Mouse (Mus musculus) MEL (cell line): Measurements from ENCODE around the gene Zfp296. TPM values are rescaled to one million over a fixed set of nuclear protein-coding genes. Genes with fewer than 3 reads are reported as not detected.

Experiments
- DNase-seq: peaks from one replicate; pipeline ENCODE4 v3.0.0; 2011; ENCODE audit warnings: low read depth, low spot score
- H3K27ac ChIP-seq: 2 replicates; pipeline ENCODE4 v1.5.1; 2012; ENCODE audit warnings: low read depth, mild to moderate bottlenecking, control low read depth, low read length, moderate library complexity; ENCODE audit not compliant: control insufficient read depth
- H3K27me3 ChIP-seq, 2 experiments: fragments of 150-350 bp in 1 of 2; sonication (generic) in 1 of 2; 2 replicates each; pipeline ENCODE4 v1.6.1; 2012; ENCODE audit warnings: low read length in 2 of 2, mild to moderate bottlenecking in 2 of 2, improper control_type of control experiment in 1 of 2, moderate library complexity in 1 of 2; ENCODE audit not compliant: insufficient read depth in 2 of 2, control insufficient read depth in 1 of 2
- H3K36me3 ChIP-seq, 2 experiments: 2 replicates each; pipeline ENCODE4 v1.6.1; 2012 to 2014; ENCODE audit warnings: low read length in 2 of 2, improper control_type of control experiment in 1 of 2, inconsistent platforms in 1 of 2, mild to moderate bottlenecking in 1 of 2; ENCODE audit not compliant: insufficient read depth in 2 of 2, control insufficient read depth in 1 of 2
- H3K4me1 ChIP-seq, 2 experiments: fragments of 150-350 bp in 1 of 2; sonication (generic) in 1 of 2; 2 replicates each; pipeline ENCODE4 v1.6.1; 2012; ENCODE audit warnings: low read length in 2 of 2, improper control_type of control experiment in 1 of 2, mild to moderate bottlenecking in 1 of 2; ENCODE audit not compliant: insufficient read depth in 2 of 2, control insufficient read depth in 1 of 2
- H3K4me3 ChIP-seq, 2 experiments: fragments of 150-350 bp in 1 of 2; sonication (generic) in 1 of 2; 2 replicates each; pipeline ENCODE4 v1.5.1; 2012; ENCODE audit warnings: low read depth in 2 of 2, low read length in 2 of 2, mild to moderate bottlenecking in 2 of 2, moderate library complexity in 2 of 2, control low read depth in 1 of 2, improper control_type of control experiment in 1 of 2; ENCODE audit not compliant: control insufficient read depth in 1 of 2, insufficient read depth in 1 of 2
- H3K79me2 ChIP-seq: 2 replicates; pipeline ENCODE4 v1.6.1; 2012; ENCODE audit warnings: mild to moderate bottlenecking, low read length, moderate library complexity; ENCODE audit not compliant: control insufficient read depth, poor library complexity, insufficient read depth
- H3K9ac ChIP-seq: 2 replicates; pipeline ENCODE4 v1.6.1; 2012; ENCODE audit warnings: low read depth, mild to moderate bottlenecking, control low read depth, low read length, moderate library complexity; ENCODE audit not compliant: control insufficient read depth, poor library complexity, severe bottlenecking
- H3K9me3 ChIP-seq: fragments of 150-350 bp; sonication (generic); replicated peaks from 2 replicates; pipeline ENCODE4 v1.6.1; 2012; ENCODE audit warnings: mild to moderate bottlenecking, low read length, improper control_type of control experiment, moderate library complexity; ENCODE audit not compliant: insufficient read depth
- ELF1 ChIP-seq: IDR thresholded peaks from 2 replicates; pipeline ENCODE4 v1.6.1; 2014; ENCODE audit warnings: low read depth, mild to moderate bottlenecking, inconsistent platforms, low read length, improper control_type of control experiment, moderate library complexity
- EP300 ChIP-seq, 2 experiments: IDR thresholded peaks; 2 replicates each; pipeline ENCODE4 v1.6.1; 2011; ENCODE audit warnings: improper control_type of control experiment in 2 of 2, low read length in 2 of 2, low read depth in 1 of 2, mild to moderate bottlenecking in 1 of 2
- ETS1 ChIP-seq: IDR thresholded peaks from 2 replicates; pipeline ENCODE4 v1.6.1; 2012; ENCODE audit warnings: low read depth, mild to moderate bottlenecking, inconsistent platforms, low read length, improper control_type of control experiment, moderate library complexity
- GATA1 ChIP-seq: IDR thresholded peaks from 2 replicates; pipeline ENCODE4 v1.6.1; 2011; ENCODE audit warnings: low read depth, low read length, improper control_type of control experiment
- HCFC1 ChIP-seq: IDR thresholded peaks from 2 replicates; pipeline ENCODE4 v1.6.1; 2012; ENCODE audit warnings: low read depth, mild to moderate bottlenecking, inconsistent platforms, low read length, improper control_type of control experiment, moderate library complexity
- JUND ChIP-seq: IDR thresholded peaks from 2 replicates; pipeline ENCODE4 v1.6.1; 2011; ENCODE audit warnings: low read depth, mild to moderate bottlenecking, improper control_type of control experiment, low read length
- MEF2A ChIP-seq: IDR thresholded peaks from 2 replicates; pipeline ENCODE4 v1.6.1; 2014; ENCODE audit warnings: low read depth, mild to moderate bottlenecking, inconsistent platforms, low read length, improper control_type of control experiment; ENCODE audit not compliant: poor library complexity, insufficient replicate concordance, severe bottlenecking; ENCODE audit errors: extremely low read depth
- MXI1 ChIP-seq: IDR thresholded peaks from 2 replicates; pipeline ENCODE4 v1.6.1; 2011; ENCODE audit warnings: mild to moderate bottlenecking, low read depth, low read length, improper control_type of control experiment
- MYB ChIP-seq: IDR thresholded peaks from 2 replicates; pipeline ENCODE4 v1.6.1; 2011; ENCODE audit warnings: mild to moderate bottlenecking, low read depth, low read length, improper control_type of control experiment
- MYC ChIP-seq: IDR thresholded peaks from 2 replicates; pipeline ENCODE4 v1.6.1; 2011; ENCODE audit warnings: low read depth, mild to moderate bottlenecking, low read length, improper control_type of control experiment, moderate library complexity
- NELFE ChIP-seq: IDR thresholded peaks from 2 replicates; pipeline ENCODE4 v1.6.1; 2011; ENCODE audit warnings: low read depth, low read length, improper control_type of control experiment
- POLR2A ChIP-seq, 2 experiments: IDR thresholded peaks; 2 replicates each; pipeline ENCODE4 v1.6.1; 2011 to 2012; ENCODE audit warnings: low read length in 2 of 2, mild to moderate bottlenecking in 2 of 2, control low read depth in 1 of 2, improper control_type of control experiment in 1 of 2, low read depth in 1 of 2, moderate library complexity in 1 of 2; ENCODE audit not compliant: control insufficient read depth in 1 of 2, insufficient read depth in 1 of 2, poor library complexity in 1 of 2
- POLR2AphosphoS5 ChIP-seq: IDR thresholded peaks from 2 replicates; pipeline ENCODE4 v1.6.1; 2012; ENCODE audit warnings: low read depth, borderline replicate concordance, mild to moderate bottlenecking, inconsistent platforms, low read length, moderate library complexity, mixed read lengths
- RAD21 ChIP-seq: IDR thresholded peaks from 2 replicates; pipeline ENCODE4 v1.6.1; 2011; ENCODE audit warnings: mild to moderate bottlenecking, low read depth, low read length, improper control_type of control experiment
- RCOR1 ChIP-seq: IDR thresholded peaks from 2 replicates; pipeline ENCODE4 v1.6.1; 2012; ENCODE audit warnings: low read depth, mild to moderate bottlenecking, inconsistent platforms, low read length, improper control_type of control experiment
- SMC3 ChIP-seq: IDR thresholded peaks from 2 replicates; pipeline ENCODE4 v1.6.1; 2011; ENCODE audit warnings: low read depth, low read length, improper control_type of control experiment
- TAL1 ChIP-seq: IDR thresholded peaks from 2 replicates; pipeline ENCODE4 v1.6.1; 2012; ENCODE audit warnings: mild to moderate bottlenecking, inconsistent platforms, low read length, moderate library complexity, mixed read lengths
- UBTF ChIP-seq: IDR thresholded peaks from 2 replicates; pipeline ENCODE4 v1.6.1; 2012; ENCODE audit warnings: low read depth, mild to moderate bottlenecking, inconsistent platforms, low read length, improper control_type of control experiment, moderate library complexity, borderline replicate concordance; ENCODE audit not compliant: insufficient read depth
- USF1 ChIP-seq: IDR thresholded peaks from 2 replicates; pipeline ENCODE4 v1.6.1; 2014; ENCODE audit warnings: low read depth, mild to moderate bottlenecking, inconsistent platforms, low read length, improper control_type of control experiment, moderate library complexity
- USF2 ChIP-seq, 2 experiments: IDR thresholded peaks; 2 replicates each; pipeline ENCODE4 v1.6.1; 2011 to 2012; ENCODE audit warnings: improper control_type of control experiment in 2 of 2, low read length in 2 of 2, borderline replicate concordance in 1 of 2, inconsistent platforms in 1 of 2, low read depth in 1 of 2, mild to moderate bottlenecking in 1 of 2; ENCODE audit not compliant: insufficient read depth in 1 of 2
- ZKSCAN1 ChIP-seq: IDR thresholded peaks from 2 replicates; pipeline ENCODE4 v1.6.1; 2012; ENCODE audit warnings: low read depth, mild to moderate bottlenecking, inconsistent platforms, low read length, improper control_type of control experiment, moderate library complexity
- ZNF384 ChIP-seq: IDR thresholded peaks from 2 replicates; pipeline ENCODE4 v1.6.1; 2012; ENCODE audit warnings: low read depth, mild to moderate bottlenecking, inconsistent platforms, low read length, improper control_type of control experiment
- polyA plus RNA-seq, 2 experiments: library from polyadenylated mRNA; stranded (reverse) in 1 of 2; unstranded in 1 of 2; fragments of >175 nt in 1 of 2; fragments of >200 nt in 1 of 2; gene quantifications; 2 replicates each; pipeline versions ENCODE4 v1.2.1 to v1.2.4; 2012; ENCODE audit warnings: low replicate concordance in 2 of 2, low read depth in 1 of 2; ENCODE audit not compliant: insufficient read length in 2 of 2, insufficient read depth in 1 of 2, missing spikeins in 1 of 2
- total RNA-seq: library from RNA; depleted of rRNA; stranded (reverse); fragments of 300-350 nt; gene quantifications from 2 replicates; pipeline ENCODE4 v1.2.3, GENCODE M21; 2012

The Zfp296 gene
- total and polyA plus RNA-seq, 3 experiments: 3.3 to 7.8 TPM; not detected in 1

- Histone ChIP-seq H3K9me3 (no peaks in the 10 kb centered on the region), H3K27ac (no peak overlapping the region), H3K9ac (no peak overlapping the region), H3K36me3 (peaks cover 0 to 29% of the 10 kb centered on the region in 2 experiments; a peak in 3 of 4 replicates), H3K79me2 (peaks cover 24% of the 10 kb centered on the region), H3K27me3 (no peaks in the 10 kb centered on the region), H3K4me1 (peaks cover 9 to 29% of the 10 kb centered on the region in 2 experiments; a peak in 3 of 4 replicates), H3K4me3 (no peak overlapping the region)
- TF ChIP-seq EP300 (IDR thresholded peaks at IDR 0.05; ENCODE audit: low read depth in 1 of 2, low read length in 2 of 2) (no peak), UBTF (no peak), SMC3 (no peak), NELFE (no peak)
- DNase-seq: no peak
These were observed 9.7 kb upstream of the Zfp296 start for GRCm38 (mm10) chr7:19567426-19567825.

- Histone ChIP-seq H3K27ac (no peak overlapping the region), H3K27me3 (no peaks in the 10 kb centered on the region), H3K9me3 (no peaks in the 10 kb centered on the region), H3K79me2 (peaks cover 33% of the 10 kb centered on the region), H3K36me3 (peaks cover 0 to 19% of the 10 kb centered on the region in 2 experiments; a peak in 3 of 4 replicates), H3K9ac (no peak overlapping the region), H3K4me3 (no peak overlapping the region), H3K4me1 (peaks cover 4 to 17% of the 10 kb centered on the region in 2 experiments; a peak in 3 of 4 replicates)
- TF ChIP-seq EP300 (IDR thresholded peaks at IDR 0.05; ENCODE audit: low read depth in 1 of 2, low read length in 2 of 2) (no peak), MXI1 (no peak), ELF1 (no peak), MEF2A (no peak), POLR2AphosphoS5 (no peak), RAD21 (no peak), JUND (no peak), RCOR1 (no peak), HCFC1 (no peak), ETS1 (no peak), POLR2A (IDR thresholded peaks at IDR 0.05; ENCODE audit: control insufficient read depth in 1 of 2, insufficient read depth in 1 of 2, low read depth in 1 of 2, low read length in 2 of 2, poor library complexity in 1 of 2) (no peak), TAL1 (no peak), MYB (no peak), MYC (no peak), USF2 (IDR thresholded peaks at IDR 0.05; ENCODE audit: borderline replicate concordance in 1 of 2, insufficient read depth in 1 of 2, low read depth in 1 of 2, low read length in 2 of 2) (no peak), ZKSCAN1 (no peak), GATA1 (no peak), USF1 (no peak), ZNF384 (no peak)
- no peak for DNase-seq
These were observed 7.4 kb upstream of the Zfp296 start for GRCm38 (mm10) chr7:19569647-19570046.
